Mouse (Mus musculus): Measurements from ENCODE around the gene Prss41.

GRCm38 (mm10) chr17:23822094-23822493, 21.9 kb downstream of the Prss41 start:
- no peak for TF ChIP-seq CTCF (IDR thresholded peaks at IDR 0.05; ENCODE audit: low read depth)
- TF ChIP-seq EP300 (IDR thresholded peaks at IDR 0.05; ENCODE audit: low read depth) = no peak

Measured in heart, postnatal 0 days (tissue).